Mouse (Mus musculus) cerebellum, postnatal 25 days (tissue): Measurements from ENCODE around the gene Mtmr2.

Source experiments
- DNase-seq, 2 experiments: peaks; one replicate each; pipeline ENCODE4 v3.0.0; 2021; ENCODE audit warnings: mixed read lengths in 2 of 2

The Mtmr2 gene

GRCm38 (mm10) chr9:13809937-13810336 lies 61.7 kb downstream of the Mtmr2 start:
- no peak for DNase-seq

- DNase-seq: no peak
These were observed 70.2 kb downstream of the Mtmr2 start for GRCm38 (mm10) chr9:13818369-13818768.

- DNase-seq: no peak
These were observed 72.6 kb downstream of the Mtmr2 start for GRCm38 (mm10) chr9:13820774-13821173.

GRCm38 (mm10) chr9:13825896-13826295 lies 77.7 kb downstream of the Mtmr2 start:
- DNase-seq: no peak

- DNase-seq: no peak
These were observed 78.2 kb downstream of the Mtmr2 start for GRCm38 (mm10) chr9:13826391-13826805.

GRCm38 (mm10) chr9:13826832-13827405 lies 78.7 kb downstream of the Mtmr2 start, which contains the start of gene Cep57:
TSS of gene Cep57 (minus strand) at chr9:13827107.
- peak; percentile 95 to 96 for DNase-seq

GRCm38 (mm10) chr9:13827406-13828086 lies 79.3 kb downstream of the Mtmr2 start, which contains the start of gene Fam76b:
TSS of gene Fam76b (plus strand) at chr9:13827716.
- DNase-seq: peak; percentile 98 to 99

GRCm38 (mm10) chr9:13828087-13828441 lies 79.9 kb downstream of the Mtmr2 start:
- DNase-seq: no peak

GRCm38 (mm10) chr9:13835256-13835655 lies 87.0 kb downstream of the Mtmr2 start:
- no peak for DNase-seq

- no peak for DNase-seq
These were observed 88.5 kb downstream of the Mtmr2 start for GRCm38 (mm10) chr9:13836726-13837125.

GRCm38 (mm10) chr9:13847591-13847990 lies 99.4 kb downstream of the Mtmr2 start:
- no peak for DNase-seq

GRCm38 (mm10) chr9:13848481-13849480 lies 100.6 kb downstream of the Mtmr2 start:
- peak in 1 of 2 experiments; percentile 22 for DNase-seq

GRCm38 (mm10) chr9:13853876-13854275 lies 105.7 kb downstream of the Mtmr2 start:
- no peak for DNase-seq
